Mouse (Mus musculus) megakaryocyte, embryonic 14.5 days (primary cell): ENCODE results near the gene Dlgap3.

Source experiments
- FLI1 ChIP-seq: IDR thresholded peaks from 2 replicates; pipeline ENCODE4 v1.6.1; 2012; ENCODE audit warnings: low read length, inconsistent platforms, mixed read lengths
- GATA1 ChIP-seq: IDR thresholded peaks from 3 replicates; pipeline ENCODE4 v1.6.1; 2012; ENCODE audit warnings: mixed read lengths, low read length, inconsistent platforms, borderline replicate concordance

DNA sequence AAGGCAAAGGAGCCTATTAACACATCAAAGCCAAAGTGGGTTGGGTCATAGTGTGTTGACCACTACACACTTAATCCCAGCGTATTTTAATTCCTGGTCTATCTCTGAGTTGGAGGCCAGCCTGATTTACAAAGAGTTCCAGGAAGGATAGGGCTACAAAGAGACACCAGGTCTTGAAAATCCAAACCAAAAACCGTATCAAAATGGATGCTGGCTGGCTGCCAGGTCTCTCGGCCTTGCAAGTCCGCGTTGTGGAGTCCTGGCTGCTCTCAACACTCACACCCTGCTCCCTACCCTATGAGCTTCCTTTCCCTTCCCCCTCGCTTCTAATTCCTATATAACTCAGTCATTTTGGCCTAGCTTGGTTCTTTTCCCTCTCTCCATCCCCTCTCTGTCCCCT lies 30.5 kb upstream of the Dlgap3 start:
- TF ChIP-seq FLI1 (no peak), GATA1 (no peak)
